ENCODE assay signal across 10 mouse cellular contexts in genomic region chr1:90245533-90245932, GRCm38 (mm10). TPM values are rescaled to one million over a fixed set of nuclear protein-coding genes. Genes with fewer than 3 reads are reported as not detected.
A peak's percentile ranks its signal among the peaks of the same experiment; 100 is the strongest.
DNase-seq lines count a peak whose midpoint lies in the region; ATAC-seq and TF ChIP-seq lines count a peak whose summit lies in the region.
"Had no signal": no experiment of that assay in that cellular context is flagged by ENCODE, and none has a peak within 500 bp of the region (broad histone marks: within the 10 kb centered on the region; RNA-seq: fewer than 3 reads in every experiment).

No protein-coding gene starts in this region.

- no peak for ATAC-seq in heart, embryonic 11.5 days (replicated peaks; ENCODE audit: insufficient number of reproducible peaks, low FRiP score, low TSS enrichment)
- ATAC-seq in limb, embryonic 12.5 days (ENCODE audit: insufficient number of reproducible peaks, insufficient read depth, low FRiP score, low TSS enrichment, low read depth), result no peak
- no peak for ATAC-seq in midbrain, embryonic 12.5 days (ENCODE audit: low FRiP score, low read depth)
- no peak for ATAC-seq in monocyte, adult 5-6 weeks (replicated peaks; ENCODE audit: insufficient number of reproducible peaks, low FRiP score, low TSS enrichment, poor library complexity, severe bottlenecking)

- H3K4me1 ChIP-seq in heart, embryonic 11.5 days (ENCODE audit: control insufficient read depth, insufficient read depth, low read length), result peaks cover 37% of the 10 kb centered on the region
- H3K4me1 ChIP-seq in limb, embryonic 12.5 days (replicated peaks), result peaks cover 11% of the 10 kb centered on the region
- peaks cover 26% of the 10 kb centered on the region for H3K4me1 ChIP-seq in limb, embryonic 10.5 days
- no peaks in the 10 kb centered on the region for H3K4me1 ChIP-seq in cortical plate, adult 2 months (ENCODE audit: control insufficient read depth, insufficient read depth, low read length)
- H3K4me1 ChIP-seq in midbrain, embryonic 12.5 days, result peaks cover 17% of the 10 kb centered on the region

- H3K36me3 ChIP-seq in heart, embryonic 11.5 days (ENCODE audit: control insufficient read depth, insufficient read depth, low read length), result no peaks in the 10 kb centered on the region
- H3K36me3 ChIP-seq in limb, embryonic 12.5 days, result no peaks in the 10 kb centered on the region
- no peaks in the 10 kb centered on the region for H3K36me3 ChIP-seq in limb, embryonic 10.5 days
- no peaks in the 10 kb centered on the region for H3K36me3 ChIP-seq in midbrain, embryonic 12.5 days

- TF ChIP-seq POLR2A in cortical plate, adult 2 months (IDR thresholded peaks at IDR 0.05; ENCODE audit: extremely low read depth, insufficient read depth, low read length), result no peak

- no peak for DNase-seq in heart, postnatal 4 days
- no peak for DNase-seq in limb, embryonic 10.5 days (ENCODE audit: low spot score)
- DNase-seq in cerebellum, adult 8-10 months, result no peak
- DNase-seq: cerebellum, postnatal 36 days had no signal

- 0 out of 2 replicates have a peak, but pooled peaks have one; percentile 26 for TF ChIP-seq CTCF in cortical plate, adult 2 months (IDR thresholded peaks at IDR 0.05; ENCODE audit: extremely low read depth, insufficient read depth, low read length)

- no peak overlapping the region for H3K4me2 ChIP-seq in heart, embryonic 11.5 days
- H3K4me2 ChIP-seq in limb, embryonic 12.5 days, result no peak overlapping the region
- no peak overlapping the region for H3K4me2 ChIP-seq in midbrain, embryonic 12.5 days (replicated peaks)

- peak overlapping the region; percentile 84 for H3K27ac ChIP-seq in heart, embryonic 11.5 days (ENCODE audit: low read depth, low read length)
- 0 out of 2 replicates have a peak overlapping the region, but pooled peaks have one; percentile 4 for H3K27ac ChIP-seq in limb, embryonic 12.5 days
- H3K27ac ChIP-seq in limb, embryonic 10.5 days, result no peak overlapping the region
- H3K27ac ChIP-seq in cortical plate, adult 2 months (ENCODE audit: insufficient read depth, low read length), result no peak overlapping the region
- H3K27ac ChIP-seq in midbrain, embryonic 12.5 days (replicated peaks), result peak overlapping the region; percentile 32; the same call in 1 of the 2 replicates

- H3K4me3 ChIP-seq in heart, embryonic 11.5 days (ENCODE audit: low read depth, low read length), result no peak overlapping the region
- no peak overlapping the region for H3K4me3 ChIP-seq in limb, embryonic 12.5 days (replicated peaks)
- no peak overlapping the region for H3K4me3 ChIP-seq in limb, embryonic 10.5 days
- H3K4me3 ChIP-seq in cortical plate, adult 2 months (ENCODE audit: insufficient read depth, low read length), result no peak overlapping the region
- no peak overlapping the region for H3K4me3 ChIP-seq in midbrain, embryonic 12.5 days
- H3K4me3 ChIP-seq: erythroblast, embryonic 14.5 days had no signal

- H3K9ac ChIP-seq in heart, embryonic 11.5 days (ENCODE audit: low read depth, low read length), result no peak overlapping the region
- H3K9ac ChIP-seq in limb, embryonic 12.5 days (replicated peaks), result no peak overlapping the region
- no peak overlapping the region; the same call in 1 of the 2 replicates for H3K9ac ChIP-seq in midbrain, embryonic 12.5 days (replicated peaks)

- no peaks in the 10 kb centered on the region for H3K9me3 ChIP-seq in heart, embryonic 11.5 days (replicated peaks; ENCODE audit: control insufficient read depth, low read length)
- no peaks in the 10 kb centered on the region for H3K9me3 ChIP-seq in limb, embryonic 12.5 days
- H3K9me3 ChIP-seq in limb, embryonic 10.5 days (replicated peaks), result no peaks in the 10 kb centered on the region
- no peaks in the 10 kb centered on the region for H3K9me3 ChIP-seq in midbrain, embryonic 12.5 days

- H3K27me3 ChIP-seq in heart, embryonic 11.5 days (ENCODE audit: control insufficient read depth, insufficient read depth, low read length), result no peaks in the 10 kb centered on the region
- no peaks in the 10 kb centered on the region; the same call in 1 of the 2 replicates for H3K27me3 ChIP-seq in limb, embryonic 12.5 days
- peaks cover 7% of the 10 kb centered on the region; the same call in 1 of the 2 replicates for H3K27me3 ChIP-seq in limb, embryonic 10.5 days (ENCODE audit: low read depth, poor library complexity, severe bottlenecking)
- no peaks in the 10 kb centered on the region for H3K27me3 ChIP-seq in midbrain, embryonic 12.5 days

- 74% methylated on average over 7 of the region's 7 CpGs for WGBS in heart, embryonic 11.5 days (ENCODE audit: insufficient replicate concordance)
- WGBS in limb, embryonic 12.5 days, result 82% methylated on average over 7 of the region's 7 CpGs
- 85% methylated on average over 7 of the region's 7 CpGs for WGBS in limb, embryonic 10.5 days
- 82% methylated on average over 7 of the region's 7 CpGs for WGBS in midbrain, embryonic 12.5 days

RNA-seq across cellular contexts. Expression of gene Ackr3, which starts 41.8 kb away (rescaled TPM):
- polyA plus RNA-seq in heart, embryonic 11.5 days (2014; fragmentation: Nextera tagmentation; extraction: Ambion mirVana), result 45.3 and 50.2 TPM in 2 replicates
- 10 to 100 TPM; 28.3 to 29.5 TPM for total RNA-seq in heart, postnatal 4 days (2021)
- polyA plus RNA-seq in limb, embryonic 12.5 days (2016; fragmentation: Nextera tagmentation; extraction: Ambion mirVana), result 24.9 and 27.9 TPM in 2 replicates
- 12.9 and 16.5 TPM in 2 replicates for polyA plus RNA-seq in limb, embryonic 10.5 days (2016; fragmentation: Nextera tagmentation; extraction: Ambion mirVana)
- 16.7 and 17.6 TPM in 2 replicates for polyA plus RNA-seq in cortical plate, adult 2 months (2012; rRNA removed)
- 26.6 and 27.4 TPM in 2 replicates for polyA plus RNA-seq in midbrain, embryonic 12.5 days (2016; fragmentation: Nextera tagmentation; extraction: Ambion mirVana)
- 8.7 TPM in 1 of 3 replicates, not detected in the others for total RNA-seq in monocyte, adult 5-6 weeks (2017)
- polyA plus RNA-seq: erythroblast, embryonic 14.5 days had no signal

Comparison
In these comparisons a context has a peak if more than half of its experiments do, and no peak if none do; other contexts are left out.
1. H3K27ac ChIP-seq: peak in heart, embryonic 11.5 days (single experiment), limb, embryonic 12.5 days (single experiment) and midbrain, embryonic 12.5 days (single experiment); none in limb, embryonic 10.5 days (single experiment) and cortical plate, adult 2 months (single experiment).